Mouse (Mus musculus) midbrain, embryonic 11.5 days (tissue): ENCODE measurements around the gene Tc2n. TPM values are rescaled to one million over a fixed set of nuclear protein-coding genes. Genes with fewer than 3 reads are reported as not detected.
A peak's percentile ranks its signal among the peaks of the same experiment; 100 is the strongest.
"Not testable (repeated sequence)": the region's sequence is repeated elsewhere in the genome, so short reads cannot be mapped to it uniquely, and the experiment has no call there.

Source experiments
- ATAC-seq: fragments of 200-750 bp; cut with Nextera tagmentation; 2 replicates; pipeline ENCODE4 v1.8.0; 2017; ENCODE audit warnings: moderate TSS enrichment, moderate library complexity; ENCODE audit not compliant: low FRiP score
- DNase-seq: peaks from one replicate; pipeline ENCODE4 v3.0.0; 2015; ENCODE audit warnings: low spot score; ENCODE audit errors: missing footprints
- H3K27ac ChIP-seq: fragments of 300-500 bp; sonication (generic); 2 replicates; pipeline ENCODE4 v1.5.1; 2014; ENCODE audit warnings: low read depth, low read length
- H3K27me3 ChIP-seq: fragments of 300-500 bp; sonication (generic); 2 replicates; pipeline ENCODE4 v1.6.1; 2014; ENCODE audit warnings: mild to moderate bottlenecking, low read length, moderate library complexity, mixed read lengths; ENCODE audit not compliant: control insufficient read depth, insufficient read depth
- H3K36me3 ChIP-seq: fragments of 300-500 bp; sonication (generic); 2 replicates; pipeline ENCODE4 v1.6.1; 2014; ENCODE audit warnings: mild to moderate bottlenecking, low read length, moderate library complexity, mixed read lengths; ENCODE audit not compliant: control insufficient read depth, insufficient read depth
- H3K4me1 ChIP-seq: fragments of 300-500 bp; sonication (generic); 2 replicates; pipeline ENCODE4 v1.6.1; 2014; ENCODE audit warnings: low read length; ENCODE audit not compliant: control insufficient read depth, insufficient read depth
- H3K4me2 ChIP-seq: fragments of 300-500 bp; sonication (generic); 2 replicates; pipeline ENCODE4 v1.6.1; 2014; ENCODE audit warnings: mild to moderate bottlenecking, moderate library complexity
- H3K4me3 ChIP-seq: fragments of 300-500 bp; sonication (generic); 2 replicates; pipeline ENCODE4 v1.5.1; 2014; ENCODE audit warnings: low read depth, low read length
- H3K9ac ChIP-seq: fragments of 300-500 bp; sonication (generic); 2 replicates; pipeline ENCODE4 v1.6.1; 2014; ENCODE audit warnings: low read length
- H3K9me3 ChIP-seq: fragments of 300-500 bp; sonication (generic); 2 replicates; pipeline ENCODE4 v1.6.1; 2016; ENCODE audit warnings: low read length; ENCODE audit not compliant: control insufficient read depth
- WGBS: fragments of 180-500 bp; shearing (Covaris S2); extraction: QIAGEN DNeasy Blood & Tissue Kit; methylation state at CpG from one replicate; pipeline ENCODE4 v1.1.7; 2014; 5-methylcytosine and 5-hydroxymethylcytosine counted together
- polyA plus RNA-seq: library from polyadenylated mRNA; unstranded; fragments of >200 nt; fragmentation: Nextera tagmentation; extraction: Ambion mirVana; gene quantifications from 2 replicates; pipeline ENCODE4 v1.2.1, GENCODE M21; 2014

Gene Tc2n
- polyA plus RNA-seq, 1 experiment from 2014 or later, result 0.11 TPM

DNA sequence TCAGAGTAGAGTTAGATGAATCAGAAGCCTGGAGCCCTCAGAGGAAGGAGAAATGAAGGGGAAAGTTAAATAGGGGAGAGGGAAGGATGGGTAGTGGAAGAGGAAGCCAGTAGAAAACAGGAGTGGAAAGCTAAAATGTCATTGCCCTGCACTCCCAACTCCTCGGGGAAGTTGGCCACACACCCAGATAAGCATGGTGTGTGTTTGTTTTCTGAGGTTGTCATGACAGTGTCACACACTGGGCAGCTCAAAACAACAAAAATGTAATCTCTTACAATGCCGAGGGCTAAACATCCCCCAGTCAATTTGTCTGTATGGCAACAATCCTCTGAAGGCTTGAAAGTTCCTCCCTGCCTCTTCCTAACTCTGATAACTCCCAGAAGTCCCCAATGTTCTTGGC lies 22.2 kb upstream of the Tc2n start:
- no peak overlapping the region for H3K4me2 ChIP-seq
- no peaks in the 10 kb centered on the region for H3K9me3 ChIP-seq
- DNase-seq (no peak), ATAC-seq (no peak)
- no peak overlapping the region for H3K4me3 ChIP-seq
- H3K27ac ChIP-seq, result no peak overlapping the region
- H3K4me1 ChIP-seq, result no peaks in the 10 kb centered on the region
- H3K27me3 ChIP-seq, result no peaks in the 10 kb centered on the region
- no peaks in the 10 kb centered on the region for H3K36me3 ChIP-seq
- 81% methylated on average over 2 of the region's 2 CpGs for WGBS
- H3K9ac ChIP-seq, result no peak overlapping the region

DNA sequence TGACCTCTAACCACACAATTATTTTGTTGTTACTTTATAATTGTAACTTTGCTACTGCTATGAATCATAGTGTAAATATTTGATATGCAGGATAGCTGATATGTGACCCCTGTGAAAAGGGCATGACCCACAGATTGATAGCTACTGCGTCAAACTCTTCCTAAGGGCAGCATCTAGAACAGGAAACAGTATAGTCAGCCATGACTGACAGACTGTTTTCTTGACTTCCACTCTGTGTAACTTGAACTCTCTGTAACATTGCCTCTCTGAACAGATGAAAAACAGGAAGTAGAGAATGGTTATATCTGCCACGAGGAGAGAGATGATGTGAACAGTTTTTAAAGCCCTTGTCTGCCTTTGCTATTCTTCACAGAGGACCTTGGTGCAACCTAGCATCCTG lies 21.7 kb upstream of the Tc2n start:
- 83% methylated on average over 2 of the region's 2 CpGs for WGBS
- Histone ChIP-seq H3K27me3 (no peaks in the 10 kb centered on the region), H3K9ac (no peak overlapping the region), H3K4me1 (no peaks in the 10 kb centered on the region), H3K36me3 (no peaks in the 10 kb centered on the region), H3K4me3 (no peak overlapping the region), H3K4me2 (no peak overlapping the region), H3K9me3 (no peaks in the 10 kb centered on the region), H3K27ac (no peak overlapping the region)
- no peak for ATAC-seq
- DNase-seq, result no peak

DNA sequence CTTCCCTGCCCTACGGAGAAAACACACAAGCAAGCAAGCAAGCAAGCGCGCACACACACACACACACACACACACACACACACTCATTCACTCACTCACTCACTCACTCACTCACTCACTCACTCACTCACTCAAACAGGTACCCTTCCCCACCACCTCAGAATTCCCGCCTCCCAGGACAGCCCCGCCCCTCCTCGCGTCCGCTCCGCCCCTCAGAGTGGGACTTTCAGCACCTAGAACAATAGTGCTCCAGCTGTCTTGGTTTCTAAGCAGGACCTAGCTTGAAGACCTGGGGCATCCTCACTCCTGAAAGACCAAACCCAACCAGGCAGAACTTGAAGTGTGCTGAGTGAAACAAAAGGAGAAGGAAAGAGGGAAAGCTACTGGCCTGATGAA lies 430 bp upstream of the Tc2n start:
- Histone ChIP-seq H3K27me3 (peaks cover 13% of the 10 kb centered on the region), H3K9ac (peak overlapping the region; percentile 42; the same call in 1 of the 2 replicates), H3K4me3 (peak overlapping the region; percentile 60), H3K9me3 (no peaks in the 10 kb centered on the region), H3K4me2 (peak overlapping the region; percentile 98), H3K4me1 (no peaks in the 10 kb centered on the region), H3K36me3 (no peaks in the 10 kb centered on the region), H3K27ac (no peak overlapping the region)
- DNase-seq (no peak), ATAC-seq (peak; percentile 82)
- under 1% methylated on average over 9 of the region's 9 CpGs for WGBS

DNA sequence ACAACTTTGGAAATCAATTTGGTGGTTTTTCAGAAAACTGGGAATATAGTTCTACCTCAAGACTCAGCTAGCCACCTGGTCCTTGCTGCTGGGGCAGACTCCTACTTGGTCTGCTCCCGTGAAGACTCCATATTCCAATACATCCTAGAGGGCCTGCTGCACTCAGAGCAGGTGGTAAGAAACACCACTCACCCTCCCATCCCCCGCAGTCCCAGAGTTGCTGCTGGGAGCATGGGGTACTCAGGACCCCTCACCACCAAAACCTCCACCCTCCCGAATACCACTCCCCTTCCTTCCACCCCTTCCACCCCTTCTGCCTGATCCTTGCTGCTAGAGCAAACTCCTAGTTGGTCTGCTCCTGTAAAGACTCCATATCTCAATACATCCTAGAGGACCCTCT lies 19.1 kb downstream of the Tc2n start:
- Histone ChIP-seq H3K36me3 (no peaks in the 10 kb centered on the region), H3K9me3 (no peaks in the 10 kb centered on the region), H3K27ac (no peak overlapping the region), H3K9ac (no peak overlapping the region), H3K4me3 (no peak overlapping the region), H3K27me3 (no peaks in the 10 kb centered on the region), H3K4me1 (no peaks in the 10 kb centered on the region), H3K4me2 (no peak overlapping the region)
- DNase-seq (no peak), ATAC-seq (no peak)
- 83% methylated on average over 3 of the region's 3 CpGs for WGBS

DNA sequence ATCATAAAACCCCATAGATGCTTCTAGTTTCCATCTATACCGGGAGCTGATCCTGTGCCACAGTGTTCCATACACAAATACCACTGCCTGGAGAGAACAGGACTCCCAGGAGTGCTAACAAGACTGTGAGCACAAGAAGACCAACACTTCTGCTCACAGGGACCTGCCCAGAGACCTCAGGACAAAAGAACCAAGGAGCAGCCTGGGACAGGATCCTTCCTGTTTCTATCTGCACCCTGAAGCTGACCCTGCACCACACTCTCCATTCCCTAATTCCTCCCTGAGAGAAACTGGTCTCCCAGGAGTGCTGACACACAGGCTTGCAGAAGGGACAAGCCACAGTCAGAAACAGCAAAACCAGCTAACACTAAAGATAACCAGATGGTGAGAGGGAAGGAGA lies 21.8 kb downstream of the Tc2n start:
- Histone ChIP-seq H3K27ac (no peak overlapping the region), H3K4me2 (no peak overlapping the region), H3K4me1 (no peaks in the 10 kb centered on the region), H3K36me3 (no peaks in the 10 kb centered on the region), H3K9ac (no peak overlapping the region), H3K27me3 (no peaks in the 10 kb centered on the region), H3K4me3 (no peak overlapping the region), H3K9me3 (no peaks in the 10 kb centered on the region)
- ATAC-seq (no peak), DNase-seq (no peak)
- 93% methylated on average over 1 of the region's 1 CpGs for WGBS

DNA sequence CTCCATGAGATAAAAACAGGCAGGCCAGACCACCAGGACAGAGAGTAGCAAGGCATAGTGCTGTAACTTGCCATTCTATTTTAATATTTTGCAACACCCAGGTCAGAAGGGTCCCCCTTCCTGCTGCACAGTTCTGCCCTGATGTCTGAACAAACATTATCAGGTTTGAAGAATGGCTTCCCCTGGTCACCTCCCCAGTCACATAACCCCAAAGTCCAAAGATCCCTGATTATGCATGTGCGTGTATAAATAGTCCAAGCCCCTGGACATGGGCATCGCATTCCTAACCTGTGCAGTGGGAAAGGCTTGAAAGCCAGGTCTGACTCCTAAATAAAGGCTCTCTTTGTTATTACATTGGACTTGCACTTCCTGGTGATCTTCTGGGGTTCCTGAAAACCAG lies 37.8 kb downstream of the Tc2n start:
- Histone ChIP-seq H3K9me3 (no peaks in the 10 kb centered on the region), H3K36me3 (no peaks in the 10 kb centered on the region), H3K27me3 (no peaks in the 10 kb centered on the region), H3K4me3 (no peak overlapping the region), H3K4me2 (no peak overlapping the region), H3K27ac (no peak overlapping the region), H3K4me1 (no peaks in the 10 kb centered on the region), H3K9ac (no peak overlapping the region)
- 97% methylated on average over 2 of the region's 2 CpGs for WGBS
- ATAC-seq, result no peak
- no peak for DNase-seq

DNA sequence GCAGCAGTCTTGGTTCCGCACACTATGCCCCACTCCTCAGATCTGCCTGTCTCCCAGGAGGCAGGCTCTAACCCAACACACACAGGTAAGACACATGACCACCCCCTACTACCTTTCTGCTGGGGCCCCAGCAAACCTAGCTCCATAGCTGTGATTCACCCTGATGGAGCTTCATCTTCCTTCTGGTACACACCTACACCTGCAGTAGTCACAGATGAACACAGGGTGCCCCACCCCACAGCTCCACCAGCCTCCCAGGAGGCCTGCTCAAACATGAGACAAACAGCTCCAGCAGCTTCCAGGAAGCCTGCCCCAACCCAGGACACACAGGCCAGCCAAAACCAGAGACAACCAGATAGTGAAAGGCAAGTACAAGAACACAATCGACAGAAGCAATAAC lies 50.8 kb downstream of the Tc2n start:
- H3K4me1 ChIP-seq, result no peaks in the 10 kb centered on the region
- H3K9ac ChIP-seq, result no peak overlapping the region
- no peak overlapping the region for H3K4me2 ChIP-seq
- H3K4me3 ChIP-seq, result no peak overlapping the region
- H3K36me3 ChIP-seq, result no peaks in the 10 kb centered on the region
- H3K9me3 ChIP-seq, result no peaks in the 10 kb centered on the region
- no peaks in the 10 kb centered on the region for H3K27me3 ChIP-seq
- no peak for ATAC-seq
- DNase-seq, result no peak
- WGBS, result 95% methylated on average over 2 of the region's 2 CpGs
- no peak overlapping the region for H3K27ac ChIP-seq

DNA sequence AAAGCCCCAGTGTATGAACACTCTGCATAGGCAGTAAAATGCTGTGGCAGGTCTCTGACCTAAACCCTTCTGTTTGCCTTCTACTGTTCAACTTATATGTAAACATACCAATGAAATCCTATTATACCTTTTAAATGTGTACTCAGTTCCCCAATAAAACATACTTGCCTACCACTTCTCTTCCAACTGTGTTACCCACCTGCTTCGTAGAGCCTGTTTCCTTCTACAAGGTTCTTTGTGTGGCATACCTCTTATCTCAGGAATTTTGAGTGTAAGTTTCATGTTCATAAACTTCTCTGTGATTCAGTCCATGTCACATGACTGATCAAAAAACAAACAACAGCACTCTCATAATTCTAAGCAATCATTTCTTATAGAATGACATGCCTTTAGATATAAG lies 85.2 kb downstream of the Tc2n start:
- no peak for DNase-seq
- ATAC-seq, result no peak
- H3K9ac ChIP-seq, result no peak overlapping the region
- no peak overlapping the region for H3K4me2 ChIP-seq
- H3K4me1 ChIP-seq, result no peaks in the 10 kb centered on the region
- no peak overlapping the region for H3K27ac ChIP-seq
- WGBS, result 95% methylated on average over 1 of the region's 1 CpGs
- H3K36me3 ChIP-seq, result no peaks in the 10 kb centered on the region
- no peaks in the 10 kb centered on the region for H3K9me3 ChIP-seq
- H3K27me3 ChIP-seq, result no peaks in the 10 kb centered on the region
- H3K4me3 ChIP-seq, result no peak overlapping the region

DNA sequence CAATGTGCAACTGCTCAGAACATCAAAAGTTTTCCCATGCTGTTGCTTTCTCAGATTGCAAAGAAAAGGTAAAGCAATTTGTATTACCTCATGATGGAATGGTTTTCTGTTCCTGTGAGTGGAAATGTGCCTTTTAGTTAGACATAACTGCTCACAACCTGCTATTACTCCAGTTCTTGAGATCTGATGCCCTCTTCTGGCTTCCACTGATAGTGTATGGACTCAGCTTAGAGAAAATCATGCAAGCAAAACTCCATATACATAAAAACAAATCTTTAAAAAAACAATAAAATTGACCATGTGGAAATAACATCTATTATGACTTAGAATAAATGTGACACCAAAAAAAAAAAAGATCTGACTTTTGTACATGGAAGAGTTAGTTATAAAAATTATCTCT lies 111.7 kb downstream of the Tc2n start:
- H3K36me3 ChIP-seq, H3K9me3 ChIP-seq, ATAC-seq, H3K27me3 ChIP-seq, H3K4me3 ChIP-seq, H3K27ac ChIP-seq, H3K9ac ChIP-seq, H3K4me2 ChIP-seq, H3K4me1 ChIP-seq, DNase-seq: not testable (repeated sequence)
